Mouse (Mus musculus) neural tube, embryonic 11.5 days (tissue): ENCODE measurements around the gene Scimp. TPM values are rescaled to one million over a fixed set of nuclear protein-coding genes. Genes with fewer than 3 reads are reported as not detected.
A peak's percentile ranks its signal among the peaks of the same experiment; 100 is the strongest.

Experiments used
- ATAC-seq: fragments of 200-750 bp; cut with Nextera tagmentation; 2 replicates; pipeline ENCODE4 v1.8.0; 2017; ENCODE audit warnings: moderate number of reproducible peaks, mild to moderate bottlenecking, moderate TSS enrichment, moderate library complexity; ENCODE audit not compliant: insufficient read depth, low FRiP score, low TSS enrichment
- DNase-seq: peaks from one replicate; pipeline ENCODE4 v3.0.0-alpha.2; 2015; ENCODE audit warnings: low spot score
- H3K27ac ChIP-seq: fragments of 300-500 bp; sonication (generic); 2 replicates; pipeline ENCODE4 v1.5.1; 2014; ENCODE audit warnings: low read depth, mild to moderate bottlenecking, low read length
- H3K27me3 ChIP-seq: fragments of 300-500 bp; sonication (generic); 2 replicates; pipeline ENCODE4 v1.6.1; 2014; ENCODE audit warnings: mild to moderate bottlenecking, low read length, mixed read lengths; ENCODE audit not compliant: control insufficient read depth, insufficient read depth
- H3K36me3 ChIP-seq: fragments of 300-500 bp; sonication (generic); 2 replicates; pipeline ENCODE4 v1.6.1; 2014; ENCODE audit warnings: mild to moderate bottlenecking, low read length, moderate library complexity, mixed read lengths; ENCODE audit not compliant: control insufficient read depth, insufficient read depth
- H3K4me1 ChIP-seq: fragments of 300-500 bp; sonication (generic); 2 replicates; pipeline ENCODE4 v1.6.1; 2014; ENCODE audit warnings: low read length, mixed read lengths; ENCODE audit not compliant: control insufficient read depth, insufficient read depth
- H3K4me2 ChIP-seq: fragments of 300-500 bp; sonication (generic); 2 replicates; pipeline ENCODE4 v1.6.1; 2014; ENCODE audit warnings: low read depth, mild to moderate bottlenecking, moderate library complexity
- H3K4me3 ChIP-seq: fragments of 300-500 bp; sonication (generic); 2 replicates; pipeline ENCODE4 v1.5.1; 2014; ENCODE audit warnings: low read depth, low read length
- H3K9ac ChIP-seq: fragments of 300-500 bp; sonication (generic); 2 replicates; pipeline ENCODE4 v1.6.1; 2014; ENCODE audit warnings: mild to moderate bottlenecking, low read length
- H3K9me3 ChIP-seq: fragments of 300-500 bp; sonication (generic); 2 replicates; pipeline ENCODE4 v1.6.1; 2016; ENCODE audit warnings: low read length; ENCODE audit not compliant: control insufficient read depth
- WGBS: fragments of 180-500 bp; shearing (Covaris S2); extraction: QIAGEN DNeasy Blood & Tissue Kit; methylation state at CpG from one replicate; pipeline ENCODE4 v1.1.7; 2014; 5-methylcytosine and 5-hydroxymethylcytosine counted together
- polyA plus RNA-seq: library from polyadenylated mRNA; unstranded; fragments of >200 nt; fragmentation: Nextera tagmentation; extraction: Ambion mirVana; gene quantifications from 2 replicates; pipeline ENCODE4 v1.2.1, GENCODE M21; 2014

Scimp gene
- polyA plus RNA-seq, 1 experiment from 2014 or later = 0.29 TPM

DNA sequence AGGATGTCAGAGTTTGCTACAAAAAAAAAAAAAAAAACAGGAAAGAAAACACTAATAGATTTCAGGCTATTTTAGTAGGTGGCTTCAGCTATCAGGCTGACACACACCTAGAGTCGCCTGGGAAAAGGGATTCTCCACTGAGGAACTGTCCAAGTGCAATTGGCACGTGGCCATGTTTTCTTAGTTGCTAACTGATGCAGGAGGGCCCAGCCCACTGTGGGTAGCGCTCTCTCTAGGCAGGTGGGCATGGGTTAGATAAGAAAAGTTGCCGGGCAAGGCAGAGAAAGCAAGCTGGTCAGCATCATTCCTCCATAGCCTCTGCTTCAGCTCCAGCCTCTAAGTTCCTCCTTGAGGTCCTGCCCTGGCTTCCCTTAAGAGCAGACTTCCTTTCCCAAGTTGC is 4.4 kb upstream of the Scimp start:
- H3K4me3 ChIP-seq = no peak overlapping the region
- H3K27ac ChIP-seq = no peak overlapping the region
- no peaks in the 10 kb centered on the region for H3K27me3 ChIP-seq
- DNase-seq = no peak
- H3K9me3 ChIP-seq = no peaks in the 10 kb centered on the region
- H3K4me2 ChIP-seq = no peak overlapping the region
- 88% methylated on average over 4 of the region's 4 CpGs for WGBS
- ATAC-seq = no peak
- H3K9ac ChIP-seq = no peak overlapping the region
- no peaks in the 10 kb centered on the region for H3K36me3 ChIP-seq
- no peaks in the 10 kb centered on the region for H3K4me1 ChIP-seq

DNA sequence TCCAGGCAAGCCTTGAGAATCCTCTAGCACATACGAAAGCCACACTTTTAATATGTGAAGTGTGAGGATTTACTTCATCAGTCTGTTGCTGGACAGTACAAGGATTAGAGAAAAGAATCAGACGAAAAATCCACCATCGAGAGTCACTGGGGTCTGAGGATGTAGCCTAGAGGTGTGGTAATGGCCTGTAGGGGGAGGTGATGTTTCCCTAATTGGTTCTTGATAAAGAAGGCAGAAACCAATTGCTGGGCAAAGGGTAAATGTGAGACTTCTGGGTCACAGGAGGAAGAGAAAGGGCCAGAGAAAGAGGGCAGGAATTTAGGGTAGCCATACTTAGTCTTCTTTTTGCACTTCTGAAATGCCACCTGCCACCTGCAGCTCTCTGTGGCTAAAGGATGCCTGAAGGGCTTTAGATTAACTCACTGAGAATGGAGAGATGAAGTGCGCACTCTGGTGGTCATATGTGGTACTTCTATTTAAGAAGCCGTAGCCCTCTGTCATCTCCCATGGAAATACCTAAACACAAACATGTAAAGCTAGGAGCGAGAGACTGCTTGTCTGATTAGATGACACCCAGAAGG is 3.2 kb upstream of the Scimp start:
- DNase-seq = peak; percentile 60
- H3K9ac ChIP-seq = no peak overlapping the region

DNA sequence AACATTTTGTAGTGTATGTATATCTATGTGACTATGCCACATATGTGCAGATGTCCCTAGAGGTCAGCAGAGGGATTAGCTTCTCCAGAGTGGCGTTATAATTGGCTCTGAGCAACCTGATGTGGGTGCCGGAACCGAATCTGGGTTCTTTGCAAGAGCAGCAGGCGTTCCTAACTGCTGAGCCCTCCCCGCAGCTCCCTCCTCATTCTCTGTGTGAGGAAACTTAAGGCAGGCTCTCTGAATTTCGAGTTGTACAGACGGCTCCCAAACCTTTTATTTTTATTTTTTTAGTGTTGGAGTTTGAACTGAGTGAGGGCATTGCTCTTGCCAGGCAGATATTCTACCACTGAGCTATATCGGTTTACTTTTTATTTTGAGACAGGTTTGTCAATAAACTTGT is 2.7 kb upstream of the Scimp start:
- Histone ChIP-seq H3K9me3 (no peaks in the 10 kb centered on the region), H3K4me3 (no peak overlapping the region), H3K36me3 (no peaks in the 10 kb centered on the region), H3K4me2 (no peak overlapping the region), H3K27me3 (no peaks in the 10 kb centered on the region), H3K9ac (no peak overlapping the region), H3K4me1 (no peaks in the 10 kb centered on the region), H3K27ac (no peak overlapping the region)
- ATAC-seq (no peak), DNase-seq (no peak)
- 79% methylated on average over 8 of the region's 8 CpGs for WGBS

More for the DNA sequence above, 3.2 kb upstream of the Scimp start:
- WGBS = 38% methylated on average over 6 of the region's 6 CpGs
- Histone ChIP-seq H3K4me1 (no peaks in the 10 kb centered on the region), H3K36me3 (no peaks in the 10 kb centered on the region), H3K27ac (no peak overlapping the region), H3K27me3 (no peaks in the 10 kb centered on the region), H3K9me3 (no peaks in the 10 kb centered on the region), H3K4me2 (no peak overlapping the region), H3K4me3 (no peak overlapping the region)
- no peak for ATAC-seq

DNA sequence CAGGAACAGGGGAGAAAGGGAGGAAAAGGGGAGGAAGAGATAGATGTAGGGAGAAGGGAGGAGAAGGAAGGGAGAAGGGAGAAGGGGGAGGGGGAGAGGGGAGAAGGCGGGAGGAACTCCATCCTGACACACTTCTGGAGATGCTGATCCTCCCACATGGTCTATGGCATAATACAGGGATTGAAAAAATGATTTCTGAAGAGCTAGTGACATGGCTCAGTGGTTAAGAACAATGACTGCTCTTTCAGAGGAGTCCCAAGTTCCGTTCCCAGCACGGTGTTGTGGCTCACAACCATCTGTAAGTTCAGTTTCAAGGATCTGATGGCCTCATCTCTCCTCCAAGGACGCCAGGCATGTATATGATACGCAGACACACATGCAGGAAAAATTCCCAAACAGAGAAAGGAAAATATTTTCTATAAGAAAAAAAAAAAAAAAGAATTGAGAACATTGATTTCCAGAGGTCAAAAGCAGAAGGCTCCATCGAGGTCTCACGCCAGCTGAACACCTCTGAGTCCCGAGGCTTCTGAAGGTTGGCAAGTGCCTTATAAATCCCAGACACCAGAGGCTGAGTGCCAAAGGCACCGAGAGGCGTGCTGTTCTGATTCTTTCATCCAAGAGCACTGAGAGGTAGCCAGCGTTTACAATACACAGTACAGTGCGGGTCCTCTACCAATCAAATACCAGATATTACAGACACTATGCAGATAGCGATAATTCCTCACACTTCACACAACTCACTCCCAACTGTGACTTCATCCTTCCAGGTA is 730 bp downstream of the Scimp start:
- H3K9me3 ChIP-seq = no peaks in the 10 kb centered on the region
- no peaks in the 10 kb centered on the region for H3K36me3 ChIP-seq
- no peak overlapping the region for H3K4me2 ChIP-seq
- H3K27me3 ChIP-seq = no peaks in the 10 kb centered on the region
- H3K27ac ChIP-seq = no peak overlapping the region
- ATAC-seq (no peak), DNase-seq (no peak)
- no peaks in the 10 kb centered on the region for H3K4me1 ChIP-seq
- 82% methylated on average over 13 of the region's 13 CpGs for WGBS
- no peak overlapping the region for H3K9ac ChIP-seq
- no peak overlapping the region for H3K4me3 ChIP-seq

DNA sequence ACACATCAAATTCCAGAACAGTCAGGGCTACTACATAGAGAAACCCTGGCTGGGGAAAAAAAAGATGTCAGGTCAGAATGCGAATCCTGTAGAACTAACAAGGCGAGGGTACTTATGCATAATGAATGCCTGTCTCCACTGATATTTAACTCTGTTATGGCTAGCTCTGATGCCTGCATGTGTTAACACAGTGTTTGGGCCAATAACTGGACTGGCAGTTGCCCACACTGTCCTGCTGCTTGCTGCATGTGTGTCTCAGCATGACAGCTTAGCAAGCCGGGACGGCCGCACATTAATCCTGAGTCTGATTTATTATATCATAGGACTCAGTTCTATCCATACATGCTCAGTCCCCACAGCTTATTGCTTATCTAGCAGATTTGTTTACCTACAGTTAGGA is 1.3 kb downstream of the Scimp start:
- H3K9ac ChIP-seq = no peak overlapping the region

DNA sequence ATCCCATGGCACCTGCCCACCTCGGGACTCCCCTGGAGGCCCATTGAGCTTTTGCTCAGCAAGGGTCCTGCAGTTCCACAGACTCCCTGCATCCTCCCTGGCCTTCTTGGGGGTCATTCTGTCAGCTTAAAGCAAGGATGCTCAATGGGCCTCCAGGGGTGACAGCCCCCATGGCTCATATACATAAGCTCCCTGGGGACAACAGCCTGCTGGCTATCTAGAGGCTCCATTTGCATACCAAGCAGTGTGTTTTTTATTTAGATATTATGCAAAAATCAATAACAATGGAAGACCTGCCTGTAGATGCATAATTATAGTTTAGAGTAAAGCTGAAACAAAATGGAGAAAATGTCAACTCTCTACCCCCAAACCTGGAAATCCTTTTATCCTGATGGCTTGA is 3.4 kb downstream of the Scimp start:
- WGBS = 24% methylated on average over 1 of the region's 1 CpGs
- H3K4me3 ChIP-seq = no peak overlapping the region
- no peak for ATAC-seq

More for the DNA sequence above, 1.3 kb downstream of the Scimp start:
- H3K4me2 ChIP-seq = no peak overlapping the region
- H3K36me3 ChIP-seq = no peaks in the 10 kb centered on the region
- no peak overlapping the region for H3K4me3 ChIP-seq
- H3K4me1 ChIP-seq = no peaks in the 10 kb centered on the region
- H3K9me3 ChIP-seq = no peaks in the 10 kb centered on the region
- DNase-seq (no peak), ATAC-seq (no peak)
- no peaks in the 10 kb centered on the region for H3K27me3 ChIP-seq
- H3K27ac ChIP-seq = no peak overlapping the region
- 88% methylated on average over 5 of the region's 5 CpGs for WGBS

DNA sequence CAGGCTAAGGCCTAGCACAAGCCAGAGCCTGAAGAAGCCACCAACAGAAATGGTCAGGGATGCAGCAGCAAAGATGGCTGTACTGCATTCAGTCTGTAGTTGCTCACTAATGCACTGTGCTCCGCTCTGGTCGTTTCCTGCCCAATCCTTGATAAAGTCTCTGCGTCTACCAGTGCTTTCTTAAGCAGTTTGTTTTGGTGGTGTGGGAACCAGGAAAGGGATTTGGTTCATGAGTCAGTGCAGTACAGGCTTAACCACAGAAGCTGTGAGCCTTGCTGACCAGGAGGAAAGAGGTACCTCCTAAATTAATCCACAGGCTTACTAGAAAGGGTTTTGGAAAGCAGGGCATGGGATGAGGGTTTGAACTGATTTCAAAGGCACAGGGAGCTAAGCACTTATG is 4.3 kb downstream of the Scimp start:
- Histone ChIP-seq H3K4me2 (no peak overlapping the region), H3K4me1 (no peaks in the 10 kb centered on the region), H3K9ac (no peak overlapping the region), H3K27ac (no peak overlapping the region), H3K36me3 (no peaks in the 10 kb centered on the region), H3K27me3 (no peaks in the 10 kb centered on the region), H3K9me3 (no peaks in the 10 kb centered on the region), H3K4me3 (no peak overlapping the region)
- ATAC-seq (no peak), DNase-seq (no peak)
- WGBS = 75% methylated on average over 3 of the region's 3 CpGs

More for the DNA sequence above, 3.4 kb downstream of the Scimp start:
- no peak for DNase-seq
- no peak overlapping the region for H3K27ac ChIP-seq
- H3K4me1 ChIP-seq = no peaks in the 10 kb centered on the region
- no peak overlapping the region for H3K9ac ChIP-seq
- H3K27me3 ChIP-seq = no peaks in the 10 kb centered on the region
- no peak overlapping the region for H3K4me2 ChIP-seq
- H3K36me3 ChIP-seq = no peaks in the 10 kb centered on the region
- H3K9me3 ChIP-seq = no peaks in the 10 kb centered on the region

DNA sequence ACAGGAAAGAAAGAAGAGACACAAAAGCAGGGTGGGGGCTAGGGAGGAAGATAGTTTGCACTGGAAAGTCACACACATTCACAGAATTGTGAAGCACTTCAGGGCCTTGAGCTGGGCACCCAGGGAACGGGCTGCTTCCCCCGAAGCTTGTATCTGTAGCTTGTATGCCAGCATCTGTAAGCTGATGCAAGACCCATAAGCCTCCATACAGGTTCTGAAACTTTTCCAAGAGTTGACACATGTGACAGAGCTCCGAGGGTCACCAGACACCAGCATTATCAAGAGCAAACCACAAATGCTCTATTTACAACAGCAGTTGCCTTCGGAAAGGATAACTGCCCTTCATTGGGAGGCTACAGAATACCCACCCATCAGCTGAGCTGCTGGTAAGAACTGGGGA is 4.8 kb downstream of the Scimp start:
- no peaks in the 10 kb centered on the region for H3K4me1 ChIP-seq
- no peaks in the 10 kb centered on the region for H3K9me3 ChIP-seq
- no peak overlapping the region for H3K4me2 ChIP-seq
- ATAC-seq = no peak
- H3K9ac ChIP-seq = no peak overlapping the region
- 90% methylated on average over 4 of the region's 4 CpGs for WGBS
- no peaks in the 10 kb centered on the region for H3K27me3 ChIP-seq
- no peak overlapping the region for H3K27ac ChIP-seq
- DNase-seq = no peak
- H3K36me3 ChIP-seq = no peaks in the 10 kb centered on the region
- no peak overlapping the region for H3K4me3 ChIP-seq

DNA sequence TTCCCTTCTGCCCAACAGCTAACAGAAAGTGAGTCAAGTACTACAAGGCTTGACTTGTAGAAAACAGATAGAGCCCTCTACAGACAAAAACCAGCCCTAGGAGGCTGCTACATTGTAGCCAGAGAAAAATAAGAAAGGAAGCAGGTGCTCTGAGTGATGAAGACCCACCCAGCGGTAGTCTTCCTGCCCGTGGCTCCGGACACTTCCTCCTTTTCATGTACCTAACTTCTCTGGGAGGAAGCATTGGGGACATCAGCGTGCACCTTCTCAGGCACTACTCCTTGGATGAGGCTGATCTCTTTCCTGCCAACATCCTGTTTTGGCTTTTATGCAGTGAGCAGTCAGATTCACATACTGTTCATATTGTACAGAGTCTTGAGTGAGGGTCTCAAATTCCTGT is 5.7 kb downstream of the Scimp start:
- 86% methylated on average over 4 of the region's 4 CpGs for WGBS
- Histone ChIP-seq H3K4me2 (no peak overlapping the region), H3K27ac (no peak overlapping the region)

More for the DNA sequence above, 5.7 kb downstream of the Scimp start:
- H3K9ac ChIP-seq = no peak overlapping the region
- 0 out of 2 replicates have a peak, but pooled peaks cover 4% of the 10 kb centered on the region for H3K9me3 ChIP-seq
- H3K27me3 ChIP-seq = no peaks in the 10 kb centered on the region
- no peaks in the 10 kb centered on the region for H3K36me3 ChIP-seq
- ATAC-seq (no peak), DNase-seq (no peak)
- no peaks in the 10 kb centered on the region for H3K4me1 ChIP-seq
- H3K4me3 ChIP-seq = no peak overlapping the region
